Mouse (Mus musculus) forebrain, postnatal 0 days (tissue): ENCODE measurements around the gene Dohh. TPM values are rescaled to one million over a fixed set of nuclear protein-coding genes. Genes with fewer than 3 reads are reported as not detected.

Source experiments
- ATAC-seq: fragments of 200-750 bp; cut with Nextera tagmentation; 2 replicates; pipeline ENCODE4 v1.8.0; 2017; ENCODE audit warnings: mild to moderate bottlenecking, moderate library complexity
- DNase-seq: peaks from one replicate; pipeline ENCODE4 v3.0.0-alpha.2; 2015
- H3K27ac ChIP-seq: fragments of 300-500 bp; sonication (generic); 2 replicates; pipeline ENCODE4 v1.5.1; 2014; ENCODE audit warnings: low read depth, mild to moderate bottlenecking, antibody characterized with exemption, low read length, moderate library complexity, mixed read lengths
- H3K27me3 ChIP-seq: fragments of 300-500 bp; sonication (generic); 2 replicates; pipeline ENCODE4 v1.6.1; 2014; ENCODE audit warnings: mild to moderate bottlenecking, low read length, mixed read lengths; ENCODE audit not compliant: insufficient read depth
- H3K36me3 ChIP-seq: fragments of 300-500 bp; sonication (generic); 2 replicates; pipeline ENCODE4 v1.6.1; 2014; ENCODE audit warnings: mild to moderate bottlenecking, moderate library complexity; ENCODE audit not compliant: insufficient read depth
- H3K4me1 ChIP-seq: fragments of 300-500 bp; sonication (generic); 2 replicates; pipeline ENCODE4 v1.6.1; 2014; ENCODE audit warnings: antibody characterized with exemption; ENCODE audit not compliant: insufficient read depth
- H3K4me2 ChIP-seq: fragments of 300-500 bp; sonication (generic); 2 replicates; pipeline ENCODE4 v1.6.1; 2014; ENCODE audit warnings: low read depth, mild to moderate bottlenecking, moderate library complexity
- H3K4me3 ChIP-seq: fragments of 300-500 bp; sonication (generic); 2 replicates; pipeline ENCODE4 v1.5.1; 2014; ENCODE audit warnings: low read depth, low read length, mixed read lengths
- H3K9ac ChIP-seq: fragments of 300-500 bp; sonication (generic); 2 replicates; pipeline ENCODE4 v1.6.1; 2014; ENCODE audit warnings: mild to moderate bottlenecking
- H3K9me3 ChIP-seq: fragments of 300-500 bp; sonication (generic); 2 replicates; pipeline ENCODE4 v1.6.1; 2016; ENCODE audit warnings: low read length
- CTCF ChIP-seq: sonication (generic); IDR thresholded peaks from 2 replicates; pipeline ENCODE4 v1.5.1; 2016; ENCODE audit warnings: antibody characterized with exemption, control low read depth, low read depth
- WGBS: fragments of 180-500 bp; shearing (Covaris S2); extraction: QIAGEN DNeasy Blood & Tissue Kit; methylation state at CpG from one replicate; pipeline ENCODE4 v1.1.7; 2014; 5-methylcytosine and 5-hydroxymethylcytosine counted together
- polyA plus RNA-seq: library from polyadenylated mRNA; unstranded; fragments of >200 nt; fragmentation: Nextera tagmentation; extraction: Ambion mirVana; gene quantifications from 2 replicates; pipeline ENCODE4 v1.2.1, GENCODE M21; 2015
- total RNA-seq: library from RNA; depleted of rRNA; stranded (reverse); fragments of >200 nt; gene quantifications from 2 replicates; pipeline ENCODE4 v1.2.3, GENCODE M21; 2014

The Dohh gene
- total and polyA plus RNA-seq, 2 experiments from 2014 or later = 111 to 126 TPM

GRCm38 (mm10) chr10:81342686-81343505, 41.3 kb upstream of the Dohh start, which contains the start of gene Gipc3:
Gene Gipc3, minus strand, starts transcription at chr10:81343266.
- Histone ChIP-seq H3K4me1 (0 out of 2 replicates have a peak, but pooled peaks cover 3% of the 10 kb centered on the region), H3K9me3 (no peaks in the 10 kb centered on the region), H3K9ac (peak within 1 kb of the TSS; percentile 25), H3K4me3 (peak within 1 kb of the TSS; percentile 34), H3K27me3 (peaks cover 36% of the 10 kb centered on the region), H3K36me3 (no peaks in the 10 kb centered on the region), H3K4me2 (peak within 1 kb of the TSS; percentile 61), H3K27ac (no peak within 1 kb of the TSS)
- 7% methylated on average over 56 of the region's 67 CpGs for WGBS
- DNase-seq (no peak), ATAC-seq (no peak)
- no peak for TF ChIP-seq CTCF

- Histone ChIP-seq H3K27ac (no peak overlapping the region), H3K4me3 (no peak overlapping the region), H3K4me2 (no peak overlapping the region), H3K27me3 (peaks cover 36% of the 10 kb centered on the region), H3K4me1 (0 out of 2 replicates have a peak, but pooled peaks cover 3% of the 10 kb centered on the region), H3K9ac (no peak overlapping the region), H3K9me3 (no peaks in the 10 kb centered on the region), H3K36me3 (no peaks in the 10 kb centered on the region)
- TF ChIP-seq CTCF = peak; percentile 42
- ATAC-seq (no peak), DNase-seq (no peak)
- WGBS = 51% methylated on average over 8 of the region's 8 CpGs
Measured at GRCm38 (mm10) chr10:81344421-81345161, 39.6 kb upstream of the Dohh start.

GRCm38 (mm10) chr10:81345162-81345534, 39.1 kb upstream of the Dohh start:
- no peak for DNase-seq
- 0 out of 2 replicates have a peak, but pooled peaks cover 3% of the 10 kb centered on the region for H3K4me1 ChIP-seq
- peaks cover 36% of the 10 kb centered on the region for H3K27me3 ChIP-seq
- H3K27ac ChIP-seq = no peak overlapping the region
- H3K9me3 ChIP-seq = no peaks in the 10 kb centered on the region
- H3K9ac ChIP-seq = no peak overlapping the region
- no peak for ATAC-seq
- TF ChIP-seq CTCF = no peak
- H3K36me3 ChIP-seq = no peaks in the 10 kb centered on the region
- no peak overlapping the region for H3K4me3 ChIP-seq
- H3K4me2 ChIP-seq = no peak overlapping the region
- WGBS = 89% methylated on average over 4 of the region's 4 CpGs

- H3K27me3 ChIP-seq = peaks cover 30% of the 10 kb centered on the region
- no peaks in the 10 kb centered on the region for H3K36me3 ChIP-seq
- peak; percentile 42 for ATAC-seq
- peak overlapping the region; percentile 32 for H3K4me3 ChIP-seq
- TF ChIP-seq CTCF = peak; percentile 64
- peak overlapping the region; percentile 63 for H3K4me2 ChIP-seq
- no peak overlapping the region for H3K27ac ChIP-seq
- H3K9me3 ChIP-seq = no peaks in the 10 kb centered on the region
- 0 out of 2 replicates have a peak, but pooled peaks cover 3% of the 10 kb centered on the region for H3K4me1 ChIP-seq
- WGBS = 8% methylated on average over 54 of the region's 55 CpGs
- H3K9ac ChIP-seq = peak overlapping the region; percentile 44
- DNase-seq = peak; percentile 86
Measured at GRCm38 (mm10) chr10:81346453-81347067, 37.7 kb upstream of the Dohh start.

GRCm38 (mm10) chr10:81349146-81349545, 35.1 kb upstream of the Dohh start:
- H3K4me3 ChIP-seq = no peak overlapping the region
- no peak for TF ChIP-seq CTCF
- DNase-seq (no peak), ATAC-seq (no peak)
- no peak overlapping the region for H3K4me2 ChIP-seq
- 9% methylated on average over 12 of the region's 12 CpGs for WGBS
- no peaks in the 10 kb centered on the region for H3K9me3 ChIP-seq
- H3K27me3 ChIP-seq = peaks cover 11% of the 10 kb centered on the region
- no peaks in the 10 kb centered on the region for H3K36me3 ChIP-seq
- H3K27ac ChIP-seq = no peak overlapping the region
- H3K9ac ChIP-seq = no peak overlapping the region
- 0 out of 2 replicates have a peak, but pooled peaks cover 3% of the 10 kb centered on the region for H3K4me1 ChIP-seq

GRCm38 (mm10) chr10:81349961-81350350, 34.3 kb upstream of the Dohh start:
- Histone ChIP-seq H3K9me3 (no peaks in the 10 kb centered on the region), H3K9ac (peak overlapping the region; percentile 23), H3K27me3 (peaks cover 3% of the 10 kb centered on the region), H3K36me3 (no peaks in the 10 kb centered on the region), H3K27ac (no peak overlapping the region), H3K4me3 (peak overlapping the region; percentile 45), H3K4me1 (0 out of 2 replicates have a peak, but pooled peaks cover 3% of the 10 kb centered on the region), H3K4me2 (peak overlapping the region; percentile 79)
- no peak for TF ChIP-seq CTCF
- DNase-seq (no peak), ATAC-seq (no peak)
- 6% methylated on average over 25 of the region's 29 CpGs for WGBS
